Mouse (Mus musculus) G1E (cell line): ENCODE measurements around the gene Rptor.

Experiments used
- CTCF ChIP-seq: IDR thresholded peaks from 2 replicates; pipeline ENCODE4 v1.5.1; 2012; ENCODE audit warnings: low read depth, low read length, inconsistent platforms, mixed read lengths
- GATA1 ChIP-seq: IDR thresholded peaks from 2 replicates; pipeline ENCODE4 v1.6.1; 2012; ENCODE audit warnings: borderline replicate concordance, low read length, inconsistent platforms, mixed read lengths
- TAL1 ChIP-seq: conservative IDR thresholded peaks from 2 replicates; pipeline ENCODE4 v1.6.1; 2012; ENCODE audit warnings: low read depth, low read length, inconsistent platforms, mixed read lengths

DNA sequence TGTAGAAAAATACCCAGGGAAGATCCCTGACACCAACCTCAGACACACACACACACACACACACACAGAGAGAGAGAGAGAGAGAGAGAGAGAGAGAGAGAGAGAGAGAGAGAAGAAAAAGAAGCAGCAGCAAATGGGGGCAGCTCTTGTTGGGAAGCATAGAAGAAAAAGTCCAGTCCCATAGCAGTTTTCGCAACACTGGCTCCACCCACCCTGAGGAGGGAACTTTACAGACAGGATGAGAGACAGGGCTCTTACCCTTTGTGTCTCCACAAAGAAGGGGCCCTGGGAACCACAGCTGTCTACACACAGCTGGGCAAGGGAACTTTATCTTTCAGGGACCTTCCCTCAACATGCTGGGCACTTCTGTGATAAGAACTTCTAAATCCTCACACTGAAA lies 199.2 kb downstream of the Rptor start:
- no peak for TF ChIP-seq CTCF
- no peak for TF ChIP-seq GATA1
- no peak for TF ChIP-seq TAL1
